Mouse (Mus musculus): ENCODE data around the gene Fpgt. TPM values are rescaled to one million over a fixed set of nuclear protein-coding genes. Genes with fewer than 3 reads are reported as not detected.

Gene Fpgt
- polyA plus RNA-seq, 1 experiment from 2014 or later: 20.5 TPM

DNA sequence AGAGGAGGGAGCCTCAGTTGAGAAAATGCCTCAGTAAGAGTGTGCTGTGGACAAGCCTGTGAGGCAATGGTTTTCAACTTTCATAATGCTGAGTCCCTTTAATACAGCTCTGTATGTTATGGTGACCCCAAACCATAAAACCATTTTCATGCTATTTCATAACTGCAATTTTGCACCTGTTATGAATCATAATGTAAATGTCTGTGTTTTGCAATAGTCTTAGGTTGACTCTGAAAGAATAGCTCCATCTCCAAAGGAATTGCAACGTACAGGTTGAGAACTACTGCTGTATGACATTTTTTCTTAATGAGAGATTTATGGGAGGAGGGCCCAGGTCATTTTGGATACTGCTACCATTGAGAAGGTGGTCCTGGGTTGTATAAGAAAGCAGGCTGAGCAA lies 40.0 kb downstream of the Fpgt start:
- no peak overlapping the region for H3K9ac ChIP-seq
- no peaks in the 10 kb centered on the region for H3K27me3 ChIP-seq
- H3K4me2 ChIP-seq (replicated peaks): no peak overlapping the region
- WGBS: 70% methylated on average over 1 of the region's 1 CpGs
- H3K4me1 ChIP-seq: no peaks in the 10 kb centered on the region
- H3K36me3 ChIP-seq: no peaks in the 10 kb centered on the region
- no peak for ATAC-seq (ENCODE audit: low FRiP score)
- no peak overlapping the region for H3K27ac ChIP-seq
- H3K4me3 ChIP-seq: no peak overlapping the region
- no peaks in the 10 kb centered on the region for H3K9me3 ChIP-seq (replicated peaks)

DNA sequence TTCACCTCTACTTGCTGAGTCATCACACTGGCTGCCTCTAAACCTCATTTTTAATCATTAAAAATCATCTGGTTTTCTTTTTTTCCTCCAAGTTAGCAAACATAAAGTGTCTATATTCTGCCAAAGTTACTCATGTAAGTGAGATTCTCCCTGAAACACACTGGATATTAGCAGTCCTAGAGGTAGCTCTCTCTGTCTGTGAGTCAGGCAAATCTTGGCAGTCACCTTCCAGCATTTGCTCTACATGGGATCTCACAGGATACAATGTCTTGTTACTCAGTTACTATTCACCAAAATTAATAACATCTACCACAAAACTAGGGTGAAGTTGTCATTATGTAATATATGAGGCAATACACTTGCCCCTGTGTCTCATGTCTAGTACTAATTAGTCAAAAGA lies 41.2 kb downstream of the Fpgt start:
- no peak for ATAC-seq (ENCODE audit: low FRiP score)
- Histone ChIP-seq H3K4me2 (replicated peaks) (no peak overlapping the region), H3K4me1 (no peaks in the 10 kb centered on the region), H3K9ac (no peak overlapping the region), H3K27me3 (no peaks in the 10 kb centered on the region), H3K36me3 (no peaks in the 10 kb centered on the region), H3K4me3 (no peak overlapping the region), H3K27ac (no peak overlapping the region), H3K9me3 (replicated peaks) (no peaks in the 10 kb centered on the region)

DNA sequence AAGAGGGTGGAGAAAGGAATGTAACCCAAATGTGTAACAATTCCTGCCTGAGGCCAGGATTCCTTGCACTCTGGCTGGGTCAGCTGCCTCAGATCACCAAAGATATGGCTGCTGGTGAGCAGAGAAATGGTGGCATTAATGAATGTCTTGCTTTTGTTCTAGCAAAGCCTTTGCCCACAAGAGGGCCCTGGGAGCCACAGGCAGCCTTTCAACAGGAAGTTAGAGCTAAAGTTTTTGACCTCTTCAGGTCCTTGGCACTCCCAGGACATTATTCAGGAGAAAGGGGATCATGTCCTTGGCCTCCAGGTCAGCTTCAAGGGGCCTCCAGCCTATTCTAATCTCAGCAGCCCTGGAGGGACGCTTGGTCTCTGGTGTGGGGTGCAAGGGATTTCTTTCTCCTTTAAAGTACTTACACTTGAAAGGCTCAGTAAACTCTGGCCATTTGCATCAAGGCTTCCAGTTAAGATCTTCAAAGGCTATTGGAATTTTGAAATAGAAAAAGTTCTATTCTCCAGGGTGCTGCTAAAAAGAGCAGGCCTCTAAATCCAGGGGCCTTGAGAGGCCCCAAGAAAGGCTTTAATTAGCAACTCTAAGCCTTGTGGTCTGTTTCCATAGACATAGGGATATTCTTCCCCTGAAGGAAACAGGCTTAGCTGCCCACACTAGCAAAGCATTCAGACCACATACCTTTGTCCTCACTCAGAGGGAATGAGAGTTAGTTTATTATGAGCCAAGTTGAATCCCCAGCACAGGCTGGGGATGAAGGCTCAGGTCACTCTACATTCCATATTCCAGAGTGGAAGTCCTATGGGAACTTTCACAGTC lies 54.0 kb downstream of the Fpgt start:
- Histone ChIP-seq H3K27me3 (no peaks in the 10 kb centered on the region), H3K4me1 (no peaks in the 10 kb centered on the region), H3K9me3 (replicated peaks) (no peaks in the 10 kb centered on the region), H3K27ac (no peak overlapping the region), H3K36me3 (no peaks in the 10 kb centered on the region), H3K9ac (no peak overlapping the region), H3K4me3 (no peak overlapping the region), H3K4me2 (replicated peaks) (no peak overlapping the region)
- WGBS: 23% methylated on average over 1 of the region's 1 CpGs
- no peak for ATAC-seq (ENCODE audit: low FRiP score)

Other genes starting within 250 kb of the Fpgt start
- 0.10 and 0.17 TPM in 2 replicates for gene Tnni3k, start 38.0 kb downstream of the Fpgt start, polyA plus RNA-seq (2016; fragmentation: Nextera tagmentation; extraction: Ambion mirVana)
- 1.3 and 1.8 TPM in 2 replicates for gene Lrriq3, start within 50 bp of the Fpgt start, polyA plus RNA-seq (2016; fragmentation: Nextera tagmentation; extraction: Ambion mirVana)

Measured in hindbrain, embryonic 12.5 days (tissue).